Mouse (Mus musculus): ENCODE results near the gene Epha4. TPM values are rescaled to one million over a fixed set of nuclear protein-coding genes. Genes with fewer than 3 reads are reported as not detected.

Epha4 gene
- polyA plus RNA-seq (2012; rRNA removed), result 0.22 TPM in 2 replicates

DNA sequence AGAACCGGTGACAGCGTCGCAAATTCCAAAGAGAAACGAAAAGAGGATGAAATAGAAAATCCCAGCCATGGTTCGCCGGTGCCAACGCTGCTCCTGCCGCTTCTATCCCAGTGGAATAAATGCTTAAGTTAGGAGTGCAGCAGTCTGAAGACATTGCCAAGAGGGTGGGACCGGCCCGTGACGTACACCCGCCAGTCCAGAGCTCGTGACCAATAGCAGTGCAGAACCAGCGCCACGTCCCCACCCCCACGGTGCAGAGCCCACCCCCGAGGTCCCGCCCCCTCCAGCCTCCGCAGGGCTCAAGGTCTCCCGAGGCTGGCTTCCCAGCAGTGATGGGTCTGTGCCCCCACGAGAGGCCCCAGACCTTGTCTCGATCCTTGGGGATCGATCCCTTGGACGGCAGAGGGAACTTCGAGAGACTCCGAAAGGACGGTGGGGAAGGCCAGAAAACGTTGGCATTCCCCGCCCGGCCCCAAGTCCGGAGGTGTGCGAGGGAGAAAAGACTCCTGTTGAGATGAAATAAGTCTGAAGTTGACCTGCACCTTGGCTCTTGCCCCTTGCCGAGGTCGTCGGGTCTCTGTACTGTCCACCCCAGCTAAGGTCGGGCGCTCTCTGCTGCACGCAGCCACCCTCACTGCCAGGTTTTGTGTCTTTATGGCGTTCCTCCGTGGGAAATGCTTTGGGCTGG is at the start of gene Epha4:
TSS of gene Epha4 (minus strand) at position 126 of the 688 bp plus-strand sequence.

Measured in liver, embryonic 18 days (tissue).